Mouse (Mus musculus): Measurements from ENCODE around the gene Nup205.

DNA sequence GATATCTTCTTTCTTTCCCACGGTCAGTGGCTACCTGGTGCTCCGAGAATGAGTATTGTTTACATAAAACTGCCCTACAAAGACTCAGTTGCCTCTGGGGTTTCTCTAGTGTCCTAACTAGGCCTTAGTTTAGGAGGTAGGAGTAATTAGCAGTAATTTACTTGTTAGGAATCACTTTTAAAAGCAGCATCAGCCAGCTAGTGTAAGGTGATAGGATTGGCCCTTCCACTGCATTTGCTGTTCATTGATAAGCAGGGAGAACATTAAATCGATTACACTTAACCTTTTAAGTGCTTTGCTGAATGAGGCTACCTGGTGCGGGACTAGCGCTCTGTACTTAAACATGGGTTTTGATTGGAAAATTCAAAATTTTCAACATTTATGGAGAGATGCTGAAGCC lies 76.3 kb downstream of the Nup205 start:
- TF ChIP-seq POLR2A (IDR thresholded peaks at IDR 0.05; ENCODE audit: extremely low read depth, insufficient read depth, low read length): no peak
- TF ChIP-seq CTCF (IDR thresholded peaks at IDR 0.05; ENCODE audit: extremely low read depth, insufficient read depth, low read length): no peak
